Mouse (Mus musculus): ENCODE measurements around the gene Arid1b. TPM values are rescaled to one million over a fixed set of nuclear protein-coding genes. Genes with fewer than 3 reads are reported as not detected.

Arid1b gene
- polyA plus RNA-seq, 1 experiment from 2014 or later, result 22.6 TPM

DNA sequence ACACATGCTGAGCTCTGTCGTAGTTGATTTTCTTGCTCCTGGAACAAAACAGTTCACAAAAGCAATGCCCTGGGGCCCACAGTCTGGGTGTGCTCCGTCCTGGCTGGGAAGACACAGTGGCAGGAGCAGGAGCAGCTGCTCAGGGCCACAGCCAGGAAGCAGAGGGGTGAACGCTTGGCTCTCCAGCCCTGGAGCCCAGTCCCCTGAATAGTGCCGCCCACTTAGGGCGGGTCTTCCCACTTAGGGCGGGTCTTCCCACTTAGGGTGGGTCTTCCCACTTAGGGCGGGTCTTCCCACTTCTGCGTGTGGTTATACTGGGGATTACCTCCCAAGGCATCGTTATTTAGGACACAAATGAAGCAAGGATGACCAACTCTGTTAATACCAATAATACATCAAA, 264.8 kb downstream of the Arid1b start:
- 72% methylated on average over 9 of the region's 9 CpGs for WGBS
- no peaks in the 10 kb centered on the region for H3K27me3 ChIP-seq (ENCODE audit: control insufficient read depth, insufficient read depth, low read length)
- peaks cover 5% of the 10 kb centered on the region for H3K4me1 ChIP-seq (ENCODE audit: control insufficient read depth, insufficient read depth, low read length)
- peaks cover 2% of the 10 kb centered on the region for H3K36me3 ChIP-seq (ENCODE audit: control insufficient read depth, insufficient read depth, low read length)
- no peak overlapping the region for H3K9ac ChIP-seq (replicated peaks; ENCODE audit: low read depth, low read length)
- H3K27ac ChIP-seq (ENCODE audit: low read length), result no peak overlapping the region
- H3K4me2 ChIP-seq (replicated peaks; ENCODE audit: low read depth, low read length), result no peak overlapping the region
- ATAC-seq (ENCODE audit: insufficient number of reproducible peaks, insufficient read depth, low FRiP score, low read depth), result no peak
- H3K4me3 ChIP-seq (ENCODE audit: low read depth, low read length), result no peak overlapping the region
- no peaks in the 10 kb centered on the region for H3K9me3 ChIP-seq (ENCODE audit: control insufficient read depth, low read depth, low read length)

DNA sequence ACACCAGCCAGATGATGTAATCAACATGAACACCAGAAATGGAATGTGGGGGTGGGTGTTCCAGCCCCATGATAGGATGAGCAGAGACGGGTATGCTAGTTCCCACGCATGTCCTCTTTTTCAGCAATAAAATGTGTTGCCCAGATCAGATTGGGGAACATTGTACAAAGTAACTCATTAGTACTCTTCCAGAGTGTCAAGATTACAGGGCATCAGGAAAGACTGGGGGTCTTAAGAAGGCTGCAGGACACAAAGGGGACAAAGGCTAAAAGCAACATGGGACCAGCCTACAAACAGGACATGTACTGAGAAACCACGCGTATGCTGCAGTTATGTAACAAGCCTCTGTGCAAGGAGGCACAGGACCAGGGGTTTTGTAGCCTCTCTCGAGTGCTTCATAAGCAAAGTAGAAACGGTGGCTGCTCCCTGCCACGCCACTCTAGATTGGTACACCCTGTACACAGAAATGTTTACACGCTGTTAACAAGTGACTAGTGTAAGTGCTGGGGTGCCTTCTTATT, 267.1 kb downstream of the Arid1b start:
- no peak overlapping the region for H3K27ac ChIP-seq (ENCODE audit: low read length)
- no peak for ATAC-seq (ENCODE audit: insufficient number of reproducible peaks, insufficient read depth, low FRiP score, low read depth)

DNA sequence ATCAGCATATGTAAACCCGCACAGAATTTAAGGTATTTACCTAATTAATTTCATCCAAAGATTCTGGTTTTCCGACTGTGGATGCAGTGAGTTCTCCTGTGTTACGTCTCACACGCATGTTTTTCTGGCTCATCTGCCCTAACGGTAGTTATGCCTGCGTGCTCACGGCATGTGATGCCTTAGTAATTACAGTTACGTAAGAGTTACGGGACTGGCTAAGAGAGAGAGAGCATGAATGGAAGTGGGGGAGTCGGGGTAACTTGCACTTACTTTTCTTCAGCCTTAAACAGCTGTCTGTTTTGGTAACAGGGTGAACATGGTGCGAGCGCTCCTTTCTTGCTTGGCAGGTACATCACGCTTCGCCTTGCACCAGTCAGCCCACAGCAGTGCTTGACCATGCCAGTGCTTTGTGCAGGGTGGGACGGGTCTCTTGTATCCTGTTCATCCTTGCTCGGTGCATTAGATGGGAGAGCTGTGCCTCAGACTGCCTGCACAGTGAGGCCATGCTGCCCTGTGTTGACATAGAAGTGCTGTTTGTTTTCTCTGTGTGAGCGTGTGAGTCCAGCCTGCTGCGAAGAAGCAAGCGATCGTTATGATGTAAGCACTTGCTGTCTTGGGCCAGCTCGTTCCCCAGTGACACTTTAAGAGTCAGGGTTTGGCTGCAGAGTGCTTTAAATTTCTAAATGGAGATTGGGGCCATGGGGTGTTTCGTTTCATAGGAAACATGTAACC, 267.9 kb downstream of the Arid1b start:
- ATAC-seq (ENCODE audit: insufficient number of reproducible peaks, insufficient read depth, low FRiP score, low read depth), result no peak
- 54% methylated on average over 22 of the region's 22 CpGs for WGBS

More for the DNA sequence above, 267.1 kb downstream of the Arid1b start:
- peaks cover 7% of the 10 kb centered on the region for H3K36me3 ChIP-seq (ENCODE audit: control insufficient read depth, insufficient read depth, low read length)
- H3K4me2 ChIP-seq (replicated peaks; ENCODE audit: low read depth, low read length), result no peak overlapping the region
- H3K4me1 ChIP-seq (ENCODE audit: control insufficient read depth, insufficient read depth, low read length), result peaks cover 5% of the 10 kb centered on the region
- 71% methylated on average over 8 of the region's 8 CpGs for WGBS
- H3K9ac ChIP-seq (replicated peaks; ENCODE audit: low read depth, low read length), result no peak overlapping the region
- H3K9me3 ChIP-seq (ENCODE audit: control insufficient read depth, low read depth, low read length), result no peaks in the 10 kb centered on the region
- H3K4me3 ChIP-seq (ENCODE audit: low read depth, low read length), result no peak overlapping the region
- no peaks in the 10 kb centered on the region for H3K27me3 ChIP-seq (ENCODE audit: control insufficient read depth, insufficient read depth, low read length)

DNA sequence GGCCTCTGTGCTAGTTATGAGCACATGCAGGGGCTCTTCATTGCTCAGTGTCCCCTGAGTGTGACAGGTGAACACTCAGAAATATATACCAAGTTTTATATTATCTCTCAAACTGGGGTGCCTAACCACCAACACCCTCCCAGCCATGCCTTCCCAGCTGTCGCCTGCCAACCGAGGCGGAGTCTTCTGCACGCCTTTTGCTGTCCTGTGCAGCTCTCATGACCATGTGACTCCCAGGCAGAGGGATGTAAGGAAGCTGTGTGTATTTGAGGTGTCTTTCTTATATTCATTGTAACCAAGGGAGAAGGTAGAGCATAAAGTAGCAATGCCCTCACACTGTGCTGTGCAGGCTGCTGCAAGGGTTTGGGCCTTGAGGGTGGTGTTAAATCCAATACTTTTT, 268.7 kb downstream of the Arid1b start:
- ATAC-seq (ENCODE audit: insufficient number of reproducible peaks, insufficient read depth, low FRiP score, low read depth), result no peak
- H3K9ac ChIP-seq (replicated peaks; ENCODE audit: low read depth, low read length), result no peak overlapping the region
- peaks cover 9% of the 10 kb centered on the region for H3K36me3 ChIP-seq (ENCODE audit: control insufficient read depth, insufficient read depth, low read length)
- no peak overlapping the region for H3K4me3 ChIP-seq (ENCODE audit: low read depth, low read length)
- 66% methylated on average over 4 of the region's 4 CpGs for WGBS
- no peaks in the 10 kb centered on the region for H3K9me3 ChIP-seq (ENCODE audit: control insufficient read depth, low read depth, low read length)
- H3K4me2 ChIP-seq (replicated peaks; ENCODE audit: low read depth, low read length), result no peak overlapping the region
- H3K27ac ChIP-seq (ENCODE audit: low read length), result no peak overlapping the region
- peaks cover 5% of the 10 kb centered on the region for H3K4me1 ChIP-seq (ENCODE audit: control insufficient read depth, insufficient read depth, low read length)
- no peaks in the 10 kb centered on the region for H3K27me3 ChIP-seq (ENCODE audit: control insufficient read depth, insufficient read depth, low read length)

More for the DNA sequence above, 267.9 kb downstream of the Arid1b start:
- Histone ChIP-seq H3K9ac (replicated peaks; ENCODE audit: low read depth, low read length) (no peak overlapping the region), H3K27ac (ENCODE audit: low read length) (no peak overlapping the region), H3K4me1 (ENCODE audit: control insufficient read depth, insufficient read depth, low read length) (peaks cover 5% of the 10 kb centered on the region), H3K9me3 (ENCODE audit: control insufficient read depth, low read depth, low read length) (no peaks in the 10 kb centered on the region), H3K36me3 (ENCODE audit: control insufficient read depth, insufficient read depth, low read length) (peaks cover 9% of the 10 kb centered on the region), H3K27me3 (ENCODE audit: control insufficient read depth, insufficient read depth, low read length) (no peaks in the 10 kb centered on the region), H3K4me2 (replicated peaks; ENCODE audit: low read depth, low read length) (no peak overlapping the region), H3K4me3 (ENCODE audit: low read depth, low read length) (no peak overlapping the region)

DNA sequence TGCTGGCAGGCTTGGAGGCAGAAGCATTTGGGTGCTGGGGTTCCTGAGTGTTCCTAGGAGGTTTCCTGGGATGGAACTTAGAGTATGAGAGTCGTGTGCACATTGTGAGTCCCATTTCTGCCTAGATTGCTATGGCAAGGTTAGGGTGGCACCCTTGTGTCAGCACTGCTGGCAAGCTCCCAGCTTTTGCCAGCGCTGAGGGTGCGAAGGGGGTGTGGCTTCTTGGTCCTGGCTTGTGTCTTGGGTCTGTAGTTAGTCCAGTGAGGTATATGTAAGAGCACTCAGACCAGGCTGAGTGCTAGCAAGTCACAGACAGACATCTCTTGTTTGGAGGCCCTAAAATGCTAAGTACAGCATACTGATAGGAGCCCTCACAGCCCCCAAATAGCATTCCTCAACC, 270.7 kb downstream of the Arid1b start:
- H3K27me3 ChIP-seq (ENCODE audit: control insufficient read depth, insufficient read depth, low read length), result no peaks in the 10 kb centered on the region
- no peak overlapping the region for H3K9ac ChIP-seq (replicated peaks; ENCODE audit: low read depth, low read length)
- peaks cover 13% of the 10 kb centered on the region for H3K36me3 ChIP-seq (ENCODE audit: control insufficient read depth, insufficient read depth, low read length)
- no peak for ATAC-seq (ENCODE audit: insufficient number of reproducible peaks, insufficient read depth, low FRiP score, low read depth)
- H3K27ac ChIP-seq (ENCODE audit: low read length), result no peak overlapping the region
- WGBS, result 96% methylated on average over 3 of the region's 3 CpGs
- no peak overlapping the region for H3K4me2 ChIP-seq (replicated peaks; ENCODE audit: low read depth, low read length)
- H3K9me3 ChIP-seq (ENCODE audit: control insufficient read depth, low read depth, low read length), result no peaks in the 10 kb centered on the region
- no peak overlapping the region for H3K4me3 ChIP-seq (ENCODE audit: low read depth, low read length)
- peaks cover 5% of the 10 kb centered on the region for H3K4me1 ChIP-seq (ENCODE audit: control insufficient read depth, insufficient read depth, low read length)

DNA sequence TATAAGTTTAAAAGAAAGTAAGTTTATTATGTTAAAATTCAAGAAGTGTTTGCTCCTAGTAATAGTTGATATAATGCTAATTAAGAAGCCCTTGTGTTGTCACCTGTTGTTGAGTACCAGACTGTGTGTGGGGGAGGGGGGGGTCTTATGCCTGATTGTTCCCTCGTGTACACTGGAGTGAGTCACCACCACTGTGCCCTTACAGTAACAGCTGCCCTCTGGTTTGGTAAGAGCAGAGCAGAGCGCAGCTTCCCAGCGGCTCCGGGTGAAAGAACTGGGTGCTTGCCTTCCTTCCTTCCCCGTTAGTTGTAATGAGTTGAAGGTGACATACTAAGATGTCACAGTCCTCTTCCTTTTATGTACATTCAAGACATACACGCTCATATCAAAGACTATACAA, 271.5 kb downstream of the Arid1b start:
- ATAC-seq (ENCODE audit: insufficient number of reproducible peaks, insufficient read depth, low FRiP score, low read depth), result no peak
- no peak overlapping the region for H3K27ac ChIP-seq (ENCODE audit: low read length)
- peaks cover 5% of the 10 kb centered on the region for H3K4me1 ChIP-seq (ENCODE audit: control insufficient read depth, insufficient read depth, low read length)
- H3K9me3 ChIP-seq (ENCODE audit: control insufficient read depth, low read depth, low read length), result no peaks in the 10 kb centered on the region
- no peaks in the 10 kb centered on the region for H3K27me3 ChIP-seq (ENCODE audit: control insufficient read depth, insufficient read depth, low read length)
- WGBS, result 90% methylated on average over 6 of the region's 6 CpGs
- H3K9ac ChIP-seq (replicated peaks; ENCODE audit: low read depth, low read length), result no peak overlapping the region
- H3K4me3 ChIP-seq (ENCODE audit: low read depth, low read length), result no peak overlapping the region
- H3K4me2 ChIP-seq (replicated peaks; ENCODE audit: low read depth, low read length), result no peak overlapping the region
- H3K36me3 ChIP-seq (ENCODE audit: control insufficient read depth, insufficient read depth, low read length), result peaks cover 15% of the 10 kb centered on the region

DNA sequence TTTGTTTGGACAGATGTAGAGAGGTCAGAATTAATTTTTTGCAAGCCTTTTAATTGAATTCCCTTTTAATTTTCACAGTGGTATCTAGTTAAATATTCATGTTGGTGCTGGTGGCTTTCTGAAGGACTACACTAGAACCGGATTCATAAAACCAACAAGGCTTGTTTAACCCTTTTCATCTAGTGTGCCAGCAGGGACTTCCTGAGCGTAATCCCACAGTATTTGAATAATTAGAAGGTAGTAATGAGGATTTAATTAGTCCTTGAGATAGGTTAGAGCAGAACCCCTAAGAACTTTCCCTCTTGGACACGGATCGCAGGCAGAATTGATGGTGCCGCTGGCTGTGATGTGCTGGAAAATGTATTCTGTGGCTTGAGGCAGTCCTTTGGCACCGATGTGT, 273.6 kb downstream of the Arid1b start:
- H3K4me1 ChIP-seq (ENCODE audit: control insufficient read depth, insufficient read depth, low read length), result no peaks in the 10 kb centered on the region
- WGBS, result 88% methylated on average over 6 of the region's 6 CpGs
- no peaks in the 10 kb centered on the region for H3K27me3 ChIP-seq (ENCODE audit: control insufficient read depth, insufficient read depth, low read length)
- H3K27ac ChIP-seq (ENCODE audit: low read length), result no peak overlapping the region
- no peak overlapping the region for H3K4me3 ChIP-seq (ENCODE audit: low read depth, low read length)
- no peak overlapping the region for H3K4me2 ChIP-seq (replicated peaks; ENCODE audit: low read depth, low read length)
- H3K9ac ChIP-seq (replicated peaks; ENCODE audit: low read depth, low read length), result no peak overlapping the region
- no peaks in the 10 kb centered on the region for H3K9me3 ChIP-seq (ENCODE audit: control insufficient read depth, low read depth, low read length)
- peaks cover 17% of the 10 kb centered on the region for H3K36me3 ChIP-seq (ENCODE audit: control insufficient read depth, insufficient read depth, low read length)
- ATAC-seq (ENCODE audit: insufficient number of reproducible peaks, insufficient read depth, low FRiP score, low read depth), result no peak

DNA sequence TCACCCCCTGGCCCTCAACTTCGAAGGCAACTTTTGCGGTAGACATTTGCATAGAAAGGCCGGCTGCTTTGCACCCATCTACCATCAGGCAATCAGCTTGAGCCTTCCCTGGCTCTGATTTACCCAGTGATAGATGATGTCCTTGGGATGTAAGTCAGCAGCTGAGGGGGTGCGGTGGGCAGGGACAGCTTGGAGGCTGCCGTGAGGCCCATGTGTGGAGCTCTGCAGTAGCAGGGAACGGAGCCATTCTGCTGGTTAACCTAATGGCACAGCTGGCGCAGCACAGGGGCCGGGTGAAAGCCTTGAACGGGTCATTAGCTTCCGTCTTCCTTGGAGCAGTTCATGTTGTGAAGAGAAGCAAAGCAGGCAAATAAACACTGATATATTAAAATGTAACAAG, 275.2 kb downstream of the Arid1b start:
- H3K4me3 ChIP-seq (ENCODE audit: low read depth, low read length), result no peak overlapping the region
- WGBS, result 82% methylated on average over 10 of the region's 10 CpGs
- no peaks in the 10 kb centered on the region for H3K9me3 ChIP-seq (ENCODE audit: control insufficient read depth, low read depth, low read length)
- no peak overlapping the region for H3K27ac ChIP-seq (ENCODE audit: low read length)
- H3K36me3 ChIP-seq (ENCODE audit: control insufficient read depth, insufficient read depth, low read length), result peaks cover 12% of the 10 kb centered on the region; the same call in 1 of the 2 replicates
- ATAC-seq (ENCODE audit: insufficient number of reproducible peaks, insufficient read depth, low FRiP score, low read depth), result no peak
- H3K9ac ChIP-seq (replicated peaks; ENCODE audit: low read depth, low read length), result no peak overlapping the region
- H3K4me1 ChIP-seq (ENCODE audit: control insufficient read depth, insufficient read depth, low read length), result no peaks in the 10 kb centered on the region
- no peaks in the 10 kb centered on the region for H3K27me3 ChIP-seq (ENCODE audit: control insufficient read depth, insufficient read depth, low read length)
- H3K4me2 ChIP-seq (replicated peaks; ENCODE audit: low read depth, low read length), result no peak overlapping the region

DNA sequence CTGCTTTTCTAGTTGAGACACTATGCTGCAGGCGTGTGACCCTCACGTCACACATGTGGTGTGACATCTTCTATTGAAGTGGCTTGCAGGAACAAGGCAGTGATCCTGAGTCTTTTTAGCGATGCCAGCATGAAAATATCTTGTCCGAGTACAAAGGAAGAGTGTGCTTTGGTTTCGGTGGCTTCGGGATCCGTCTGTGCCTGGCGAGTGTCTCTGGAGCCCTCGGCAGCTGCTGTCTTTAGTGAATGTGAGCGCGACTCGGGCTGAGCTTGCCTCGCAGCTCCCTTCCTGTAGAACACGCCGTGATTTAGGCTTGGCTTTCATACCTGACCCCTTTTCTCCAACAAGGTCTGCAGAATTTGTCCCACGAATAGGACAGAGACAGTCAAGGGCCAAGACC, 275.6 kb downstream of the Arid1b start:
- no peak for ATAC-seq (ENCODE audit: insufficient number of reproducible peaks, insufficient read depth, low FRiP score, low read depth)

More for the DNA sequence above, 275.6 kb downstream of the Arid1b start:
- peaks cover 11% of the 10 kb centered on the region; the same call in 1 of the 2 replicates for H3K36me3 ChIP-seq (ENCODE audit: control insufficient read depth, insufficient read depth, low read length)
- H3K27me3 ChIP-seq (ENCODE audit: control insufficient read depth, insufficient read depth, low read length), result no peaks in the 10 kb centered on the region
- no peaks in the 10 kb centered on the region for H3K4me1 ChIP-seq (ENCODE audit: control insufficient read depth, insufficient read depth, low read length)
- H3K27ac ChIP-seq (ENCODE audit: low read length), result no peak overlapping the region
- 89% methylated on average over 16 of the region's 16 CpGs for WGBS
- H3K4me3 ChIP-seq (ENCODE audit: low read depth, low read length), result no peak overlapping the region
- H3K4me2 ChIP-seq (replicated peaks; ENCODE audit: low read depth, low read length), result no peak overlapping the region
- no peak overlapping the region for H3K9ac ChIP-seq (replicated peaks; ENCODE audit: low read depth, low read length)
- no peaks in the 10 kb centered on the region for H3K9me3 ChIP-seq (ENCODE audit: control insufficient read depth, low read depth, low read length)

Data from stomach, embryonic 14.5 days (tissue).